Mouse (Mus musculus) kidney, adult 2 months (tissue): Measurements from ENCODE around the gene Ctbs.

Source experiments
- CTCF ChIP-seq: fragments of 200-500 bp; conservative IDR thresholded peaks from 2 replicates; pipeline ENCODE4 v1.5.1; 2011; ENCODE audit warnings: low read depth, mild to moderate bottlenecking, control low read depth, low read length, moderate library complexity, mixed read lengths; ENCODE audit not compliant: insufficient read depth, insufficient read length
- POLR2A ChIP-seq: fragments of 200-500 bp; IDR thresholded peaks from one replicate; pipeline ENCODE4 v1.6.1; 2011; ENCODE audit warnings: low read depth, low read length, control low read depth

- TF ChIP-seq CTCF (no peak), POLR2A (no peak)
These were observed 15.8 kb upstream of the Ctbs start for GRCm38 (mm10) chr3:146433681-146434350.
